Mouse (Mus musculus) cortical plate, adult 2 months (tissue): Measurements from ENCODE around the gene B3galnt2.

Experiments
- CTCF ChIP-seq: fragments of 200-500 bp; IDR thresholded peaks from 2 replicates; pipeline ENCODE4 v1.5.1; 2011; ENCODE audit warnings: mild to moderate bottlenecking, control low read depth, low read length; ENCODE audit not compliant: insufficient read depth; ENCODE audit errors: extremely low read depth
- POLR2A ChIP-seq: fragments of 200-500 bp; IDR thresholded peaks from 2 replicates; pipeline ENCODE4 v1.6.1; 2011; ENCODE audit warnings: mild to moderate bottlenecking, low read length, control low read depth; ENCODE audit not compliant: insufficient read depth; ENCODE audit errors: extremely low read depth

- TF ChIP-seq POLR2A (no peak), CTCF (no peak)
These were observed 31.7 kb upstream of the B3galnt2 start for GRCm38 (mm10) chr13:13922526-13922925.
